10 mouse cellular contexts compared by ENCODE assay signal in the genomic region with DNA sequence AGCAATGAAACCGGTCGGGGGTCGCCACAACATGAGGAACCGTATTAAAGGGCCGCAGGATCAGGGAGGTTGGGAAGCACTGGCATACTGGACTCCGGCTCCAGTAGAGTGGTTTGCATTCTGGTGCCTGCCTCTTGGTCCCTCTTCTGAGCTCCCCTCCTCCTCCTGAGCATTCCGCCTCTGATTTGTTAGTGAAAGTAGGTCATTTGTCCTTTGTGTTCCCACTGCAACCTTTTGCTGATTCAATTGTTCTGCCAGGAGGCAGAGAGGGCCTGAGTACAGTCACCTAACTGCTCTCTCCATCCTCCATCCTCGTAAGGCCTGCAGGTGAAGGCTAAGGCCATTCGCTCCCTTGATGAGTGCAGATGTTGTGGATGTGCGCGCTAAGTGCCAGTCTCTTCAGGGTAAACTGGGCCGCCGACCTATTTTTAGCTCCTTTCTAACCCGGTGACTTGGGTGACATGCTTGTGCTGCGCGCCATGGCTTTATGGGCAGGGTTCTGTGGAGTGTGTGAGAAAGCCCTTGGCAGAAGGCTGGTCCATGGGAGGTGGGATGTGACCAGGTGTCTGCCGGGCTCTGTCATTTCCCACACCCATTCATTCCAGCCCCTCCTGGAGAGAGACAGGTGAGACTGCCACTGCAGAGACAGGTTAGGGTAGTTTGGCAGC. TPM values are rescaled to one million over a fixed set of nuclear protein-coding genes. Genes with fewer than 3 reads are reported as not detected.
DNase-seq lines count a peak whose midpoint lies in the region; ATAC-seq and TF ChIP-seq lines count a peak whose summit lies in the region.
"Had no signal": no experiment of that assay in that cellular context is flagged by ENCODE, and none has a peak within 500 bp of the region (broad histone marks: within the 10 kb centered on the region; RNA-seq: fewer than 3 reads in every experiment).

No protein-coding gene starts in this region.

- H3K9ac ChIP-seq in neural tube, embryonic 15.5 days (replicated peaks): no peak overlapping the region
- no peak overlapping the region for H3K9ac ChIP-seq in liver, postnatal 0 days (replicated peaks)

- H3K4me1 ChIP-seq in neural tube, embryonic 15.5 days: peaks cover 74% of the 10 kb centered on the region
- H3K4me1 ChIP-seq in embryonic facial prominence, embryonic 10.5 days: peaks cover 79% of the 10 kb centered on the region
- peaks cover 18% of the 10 kb centered on the region for H3K4me1 ChIP-seq in liver, postnatal 0 days (ENCODE audit: insufficient read depth)

- intact Hi-C loops in heart, postnatal 14 days (cut with DNase I): no loop called here

- H3K27ac ChIP-seq in neural tube, embryonic 15.5 days (replicated peaks): 0 out of 2 replicates have a peak overlapping the region, but pooled peaks have one; percentile 18
- 0 out of 2 replicates have a peak overlapping the region, but pooled peaks have one; percentile 21 for H3K27ac ChIP-seq in embryonic facial prominence, embryonic 10.5 days (replicated peaks)
- H3K27ac ChIP-seq in liver, postnatal 0 days (ENCODE audit: low read depth): no peak overlapping the region

- no peak overlapping the region for H3K4me2 ChIP-seq in neural tube, embryonic 15.5 days
- no peak overlapping the region for H3K4me2 ChIP-seq in liver, postnatal 0 days (ENCODE audit: low read depth, low read length)

- H3K4me3 ChIP-seq in neural tube, embryonic 15.5 days (replicated peaks): no peak overlapping the region
- no peak overlapping the region for H3K4me3 ChIP-seq in embryonic facial prominence, embryonic 10.5 days
- H3K4me3 ChIP-seq in liver, postnatal 0 days (ENCODE audit: low read depth, low read length): no peak overlapping the region

- H3K27me3 ChIP-seq in neural tube, embryonic 15.5 days (replicated peaks): no peaks in the 10 kb centered on the region
- no peaks in the 10 kb centered on the region for H3K27me3 ChIP-seq in embryonic facial prominence, embryonic 10.5 days (replicated peaks; ENCODE audit: low read depth, poor library complexity, severe bottlenecking)
- no peaks in the 10 kb centered on the region for H3K27me3 ChIP-seq in liver, postnatal 0 days (ENCODE audit: insufficient read depth, low read length)

- no peak for TF ChIP-seq EP300 in liver, postnatal 0 days (IDR thresholded peaks at IDR 0.05; ENCODE audit: low read depth)

- peak; percentile 96 for DNase-seq in heart, adult 11 months
- no peak for DNase-seq in heart, postnatal 14 days
- no peak for DNase-seq in neural tube, embryonic 10.5 days (ENCODE audit: extremely low spot score, low spot score)
- no peak for DNase-seq in embryonic facial prominence, embryonic 10.5 days (ENCODE audit: low spot score)
- peak; percentile 48 for DNase-seq in thymus, postnatal 4 days
- DNase-seq in c-Kit-positive CD71-positive TER-119-positive erythroid progenitor cells, embryonic 14.5 days (ENCODE audit: low spot score): no peak
- no peak for DNase-seq in liver, postnatal 0 days
- DNase-seq: gastrocnemius, postnatal 10 days; kidney, postnatal 10 days had no signal

- H3K36me3 ChIP-seq in neural tube, embryonic 15.5 days: peaks cover 7% of the 10 kb centered on the region; the same call in 1 of the 2 replicates
- H3K36me3 ChIP-seq in embryonic facial prominence, embryonic 10.5 days (replicated peaks): peaks cover 23% of the 10 kb centered on the region
- 0 out of 2 replicates have a peak, but pooled peaks cover 2% of the 10 kb centered on the region for H3K36me3 ChIP-seq in liver, postnatal 0 days (replicated peaks; ENCODE audit: insufficient read depth, low read length)

- ATAC-seq in neural tube, embryonic 15.5 days (ENCODE audit: low FRiP score): no peak
- no peak for ATAC-seq in liver, postnatal 0 days

- no peak for TF ChIP-seq CTCF in liver, postnatal 0 days (IDR thresholded peaks at IDR 0.05; ENCODE audit: low read depth)

- WGBS in neural tube, embryonic 15.5 days: 83% methylated on average over 17 of the region's 17 CpGs
- WGBS in embryonic facial prominence, embryonic 10.5 days: 84% methylated on average over 17 of the region's 17 CpGs
- WGBS in liver, postnatal 0 days (ENCODE audit: insufficient replicate concordance): 91% methylated on average over 17 of the region's 17 CpGs

- no peaks in the 10 kb centered on the region for H3K9me3 ChIP-seq in neural tube, embryonic 15.5 days (replicated peaks)
- no peaks in the 10 kb centered on the region for H3K9me3 ChIP-seq in embryonic facial prominence, embryonic 10.5 days
- no peaks in the 10 kb centered on the region for H3K9me3 ChIP-seq in liver, postnatal 0 days (ENCODE audit: low read length)

RNA-seq across cellular contexts. Expression of a gene that starts 8.6 kb away (rescaled TPM):
- total RNA-seq in heart, postnatal 14 days (2021): 10 to 100 TPM; 89.1 to 92.0 TPM
- polyA plus RNA-seq in neural tube, embryonic 15.5 days (2015; fragmentation: Nextera tagmentation; extraction: Ambion mirVana): 52.0 and 52.1 TPM in 2 replicates
- polyA plus RNA-seq in embryonic facial prominence, embryonic 10.5 days (2016; fragmentation: Nextera tagmentation; extraction: Ambion mirVana): 50.6 and 51.8 TPM in 2 replicates
- 8.2 and 9.2 TPM in 2 replicates for polyA plus RNA-seq in liver, postnatal 0 days (2015; fragmentation: Nextera tagmentation; extraction: Ambion mirVana)

Comparison
In these comparisons a context has a peak if more than half of its experiments do, and no peak if none do; other contexts are left out.
1. DNase-seq: peak in heart, adult 11 months (single experiment) and thymus, postnatal 4 days (single experiment); none in heart, postnatal 14 days (0 of 2), neural tube, embryonic 10.5 days (single experiment), embryonic facial prominence, embryonic 10.5 days (single experiment), c-Kit-positive CD71-positive TER-119-positive erythroid progenitor cells, embryonic 14.5 days (single experiment) and liver, postnatal 0 days (single experiment).